Mouse (Mus musculus) embryonic facial prominence, embryonic 13.5 days (tissue): ENCODE measurements around the gene Xpo6. TPM values are rescaled to one million over a fixed set of nuclear protein-coding genes. Genes with fewer than 3 reads are reported as not detected.

Experiments used
- ATAC-seq: fragments of 200-750 bp; cut with Nextera tagmentation; 2 replicates; pipeline ENCODE4 v1.8.0; 2017; ENCODE audit warnings: low read depth; ENCODE audit not compliant: insufficient number of reproducible peaks, insufficient read depth, low FRiP score, low TSS enrichment
- H3K27ac ChIP-seq: fragments of 300-500 bp; sonication (generic); 2 replicates; pipeline ENCODE4 v1.5.1; 2015; ENCODE audit warnings: moderate library complexity, mild to moderate bottlenecking, inconsistent platforms
- H3K27me3 ChIP-seq: fragments of 300-500 bp; sonication (generic); 2 replicates; pipeline ENCODE4 v1.6.1; 2015; ENCODE audit warnings: mild to moderate bottlenecking, inconsistent platforms
- H3K36me3 ChIP-seq: fragments of 300-500 bp; sonication (generic); 2 replicates; pipeline ENCODE4 v1.6.1; 2015; ENCODE audit warnings: mild to moderate bottlenecking, inconsistent platforms
- H3K4me1 ChIP-seq: fragments of 300-500 bp; sonication (generic); 2 replicates; pipeline ENCODE4 v1.6.1; 2015; ENCODE audit warnings: inconsistent platforms
- H3K4me2 ChIP-seq: fragments of 300-500 bp; sonication (generic); 2 replicates; pipeline ENCODE4 v1.6.1; 2015; ENCODE audit warnings: moderate library complexity, mild to moderate bottlenecking, inconsistent platforms
- H3K4me3 ChIP-seq: fragments of 300-500 bp; sonication (generic); 2 replicates; pipeline ENCODE4 v1.5.1; 2015; ENCODE audit warnings: mild to moderate bottlenecking, inconsistent platforms
- H3K9ac ChIP-seq: fragments of 300-500 bp; sonication (generic); 2 replicates; pipeline ENCODE4 v1.6.1; 2015; ENCODE audit warnings: mild to moderate bottlenecking, inconsistent platforms
- H3K9me3 ChIP-seq: fragments of 300-500 bp; sonication (generic); 2 replicates; pipeline ENCODE4 v1.6.1; 2016; ENCODE audit warnings: inconsistent platforms
- WGBS: fragments of 180-500 bp; shearing (Covaris S2); methylation state at CpG from one replicate; pipeline ENCODE4 v1.1.7; 2015; ENCODE audit warnings: mixed read lengths; 5-methylcytosine and 5-hydroxymethylcytosine counted together
- polyA plus RNA-seq: library from polyadenylated mRNA; unstranded; fragments of >200 nt; fragmentation: Nextera tagmentation; extraction: Ambion mirVana; gene quantifications from 2 replicates; pipeline ENCODE4 v1.2.1, GENCODE M21; 2015

Xpo6 gene
- polyA plus RNA-seq, 1 experiment from 2014 or later, result 60.5 TPM

DNA sequence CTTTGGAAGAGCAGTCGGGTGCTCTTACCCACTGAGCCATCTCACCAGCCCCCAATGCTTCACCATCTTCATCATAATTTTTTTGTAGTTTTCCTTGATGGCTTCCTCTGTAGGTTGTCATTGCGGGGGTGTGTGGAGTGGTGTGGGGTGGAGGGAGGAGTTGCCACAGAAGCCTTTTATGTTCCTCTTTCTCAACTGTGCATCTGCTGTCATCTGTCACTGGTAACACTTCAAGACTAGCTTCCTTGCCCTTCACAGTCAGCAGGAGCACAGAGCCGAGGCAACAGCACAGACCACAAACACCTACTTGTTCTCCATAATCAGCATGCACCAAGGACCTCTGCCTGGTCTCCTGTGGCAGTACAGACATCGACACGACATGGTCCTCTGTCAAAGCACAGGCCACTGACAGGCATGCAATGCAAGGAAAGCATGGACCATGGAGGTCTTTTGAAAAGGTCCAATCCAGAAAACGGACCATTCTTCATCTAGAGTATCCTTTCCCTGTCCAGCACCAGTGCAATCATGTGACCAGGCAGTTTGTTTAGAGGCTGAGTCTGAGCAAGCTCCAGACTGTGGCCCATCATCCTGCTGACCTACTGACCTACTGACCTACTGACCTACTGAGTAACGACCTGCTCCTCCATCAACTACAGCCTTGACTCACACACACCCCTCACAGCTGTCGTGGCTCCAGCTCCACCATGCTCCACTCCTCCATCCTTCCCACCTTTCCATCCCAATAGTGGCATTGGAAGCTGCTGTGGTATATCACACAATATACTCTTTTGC is 30.3 kb upstream of the Xpo6 start:
- 66% methylated on average over 8 of the region's 8 CpGs for WGBS
- Histone ChIP-seq H3K9ac (no peak overlapping the region), H3K4me2 (no peak overlapping the region), H3K9me3 (no peaks in the 10 kb centered on the region), H3K4me3 (no peak overlapping the region), H3K36me3 (no peaks in the 10 kb centered on the region), H3K27me3 (no peaks in the 10 kb centered on the region), H3K27ac (no peak overlapping the region), H3K4me1 (no peaks in the 10 kb centered on the region)
- no peak for ATAC-seq

- Histone ChIP-seq H3K4me2 (no peak overlapping the region), H3K36me3 (no peaks in the 10 kb centered on the region), H3K9ac (no peak overlapping the region), H3K4me3 (no peak overlapping the region), H3K4me1 (no peaks in the 10 kb centered on the region), H3K9me3 (no peaks in the 10 kb centered on the region), H3K27ac (no peak overlapping the region), H3K27me3 (no peaks in the 10 kb centered on the region)
- WGBS, result 16% methylated on average over 5 of the region's 5 CpGs
- no peak for ATAC-seq
Observed at GRCm38 (mm10) chr7:126226136-126226535, 25.8 kb upstream of the Xpo6 start.

DNA sequence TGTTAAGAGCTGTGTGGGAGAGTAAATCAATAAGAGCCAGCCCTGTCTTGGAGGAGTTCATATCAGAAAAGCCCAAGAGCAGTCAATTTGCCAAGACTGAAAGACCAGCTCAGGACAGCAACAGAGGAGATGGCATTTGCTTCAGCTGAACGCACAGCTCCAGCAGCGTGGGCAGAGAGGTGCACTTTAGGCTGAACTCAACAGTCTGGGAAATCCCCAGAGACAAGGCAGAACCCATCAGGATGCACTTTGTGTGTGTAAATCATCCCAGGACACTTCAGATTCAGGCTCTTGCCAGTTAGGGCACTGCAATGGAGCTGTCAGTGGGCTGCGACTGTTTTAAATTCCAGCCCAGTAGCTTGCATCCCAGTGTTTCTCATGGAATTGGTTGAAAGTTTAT is 22.5 kb upstream of the Xpo6 start:
- no peak overlapping the region for H3K4me3 ChIP-seq
- H3K36me3 ChIP-seq, result no peaks in the 10 kb centered on the region
- H3K4me1 ChIP-seq, result no peaks in the 10 kb centered on the region

GRCm38 (mm10) chr7:126220611-126221010 is 20.3 kb upstream of the Xpo6 start:
- Histone ChIP-seq H3K27me3 (no peaks in the 10 kb centered on the region), H3K27ac (no peak overlapping the region)

More for the DNA sequence above, 22.5 kb upstream of the Xpo6 start:
- WGBS, result 75% methylated on average over 3 of the region's 3 CpGs
- Histone ChIP-seq H3K27me3 (no peaks in the 10 kb centered on the region), H3K27ac (no peak overlapping the region), H3K9me3 (no peaks in the 10 kb centered on the region), H3K9ac (no peak overlapping the region), H3K4me2 (no peak overlapping the region)
- no peak for ATAC-seq

GRCm38 (mm10) chr7:126218311-126218710 is 18.0 kb upstream of the Xpo6 start:
- 63% methylated on average over 1 of the region's 1 CpGs for WGBS
- Histone ChIP-seq H3K4me2 (no peak overlapping the region), H3K4me1 (no peaks in the 10 kb centered on the region), H3K9me3 (no peaks in the 10 kb centered on the region), H3K4me3 (no peak overlapping the region), H3K36me3 (no peaks in the 10 kb centered on the region), H3K27me3 (no peaks in the 10 kb centered on the region), H3K27ac (no peak overlapping the region), H3K9ac (no peak overlapping the region)
- no peak for ATAC-seq

More at GRCm38 (mm10) chr7:126220611-126221010, 20.3 kb upstream of the Xpo6 start:
- WGBS, result 32% methylated on average over 1 of the region's 1 CpGs
- no peak overlapping the region for H3K4me2 ChIP-seq
- H3K4me3 ChIP-seq, result no peak overlapping the region
- H3K9ac ChIP-seq, result no peak overlapping the region
- no peaks in the 10 kb centered on the region for H3K9me3 ChIP-seq
- H3K4me1 ChIP-seq, result no peaks in the 10 kb centered on the region
- ATAC-seq, result no peak
- H3K36me3 ChIP-seq, result no peaks in the 10 kb centered on the region

DNA sequence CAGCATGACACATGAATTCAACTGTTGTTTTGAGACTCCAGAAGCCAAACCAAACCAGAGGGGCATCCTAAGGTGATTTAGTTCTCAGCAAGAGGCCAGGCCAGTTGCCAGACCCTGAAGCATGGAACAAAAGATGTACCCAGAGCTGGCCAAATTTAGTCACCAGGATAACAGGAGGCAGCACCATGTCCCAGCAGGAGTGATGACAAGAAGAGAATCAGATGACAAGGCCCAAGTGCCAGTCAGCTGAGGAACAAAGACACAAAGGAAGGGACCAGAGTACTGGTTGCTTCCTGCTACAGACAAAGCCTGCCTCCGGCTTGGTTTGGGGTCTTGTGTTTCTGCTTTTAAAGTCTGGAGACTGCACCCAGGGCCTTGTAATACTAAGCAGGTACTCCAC is 16.6 kb upstream of the Xpo6 start:
- WGBS, result 44% methylated on average over 1 of the region's 1 CpGs

GRCm38 (mm10) chr7:126210856-126211255 is 10.6 kb upstream of the Xpo6 start:
- 88% methylated on average over 5 of the region's 5 CpGs for WGBS
- ATAC-seq, result no peak
- Histone ChIP-seq H3K4me1 (no peaks in the 10 kb centered on the region), H3K9me3 (no peaks in the 10 kb centered on the region), H3K27me3 (no peaks in the 10 kb centered on the region), H3K4me3 (no peak overlapping the region), H3K4me2 (no peak overlapping the region), H3K9ac (no peak overlapping the region), H3K36me3 (no peaks in the 10 kb centered on the region), H3K27ac (no peak overlapping the region)

More for the DNA sequence above, 16.6 kb upstream of the Xpo6 start:
- no peak for ATAC-seq
- no peaks in the 10 kb centered on the region for H3K4me1 ChIP-seq
- H3K27me3 ChIP-seq, result no peaks in the 10 kb centered on the region
- no peaks in the 10 kb centered on the region for H3K36me3 ChIP-seq
- H3K27ac ChIP-seq, result no peak overlapping the region
- H3K4me3 ChIP-seq, result no peak overlapping the region
- H3K9ac ChIP-seq, result no peak overlapping the region
- no peaks in the 10 kb centered on the region for H3K9me3 ChIP-seq
- H3K4me2 ChIP-seq, result no peak overlapping the region

DNA sequence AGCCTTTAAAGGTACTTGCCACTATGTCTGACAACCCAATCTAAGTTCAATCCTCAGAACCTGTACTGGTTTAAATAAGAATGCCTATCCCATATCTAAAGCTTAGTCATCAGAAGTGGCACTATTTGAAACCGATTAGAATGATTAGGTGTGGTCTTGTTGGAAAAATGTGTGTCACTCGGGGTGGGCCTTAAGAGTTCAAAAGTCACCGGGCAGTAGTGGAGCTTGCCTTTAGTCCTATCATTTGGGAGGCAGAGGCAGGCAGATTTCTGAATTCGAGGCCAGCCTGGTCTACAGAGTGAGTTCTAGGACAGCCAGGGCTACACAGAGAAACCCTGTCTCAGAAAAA is 670 bp upstream of the Xpo6 start:
- H3K4me3 ChIP-seq, result peak overlapping the region; percentile 96
- no peaks in the 10 kb centered on the region for H3K27me3 ChIP-seq
- no peak overlapping the region for H3K27ac ChIP-seq
- H3K9ac ChIP-seq, result no peak overlapping the region
- no peak for ATAC-seq
- no peaks in the 10 kb centered on the region for H3K36me3 ChIP-seq
- H3K4me1 ChIP-seq, result peaks cover 16% of the 10 kb centered on the region
- WGBS, result 93% methylated on average over 4 of the region's 4 CpGs
- no peaks in the 10 kb centered on the region for H3K9me3 ChIP-seq
- peak overlapping the region; percentile 83 for H3K4me2 ChIP-seq

- H3K9ac ChIP-seq, result peak overlapping the region; percentile 97
- no peaks in the 10 kb centered on the region for H3K9me3 ChIP-seq
- no peaks in the 10 kb centered on the region for H3K27me3 ChIP-seq
- peak overlapping the region; percentile 88 for H3K27ac ChIP-seq
- peak overlapping the region; percentile 83 for H3K4me2 ChIP-seq
- H3K4me3 ChIP-seq, result peak overlapping the region; percentile 96
- H3K36me3 ChIP-seq, result no peaks in the 10 kb centered on the region
- peak; percentile 71 for ATAC-seq
- H3K4me1 ChIP-seq, result peaks cover 16% of the 10 kb centered on the region
- WGBS, result under 1% methylated on average over 27 of the region's 27 CpGs
Observed at GRCm38 (mm10) chr7:126199691-126200102, 604 bp downstream of the Xpo6 start.

- 13% methylated on average over 1 of the region's 1 CpGs for WGBS
- H3K27ac ChIP-seq, result no peak overlapping the region
- peak overlapping the region; percentile 97 for H3K9ac ChIP-seq
- H3K9me3 ChIP-seq, result no peaks in the 10 kb centered on the region
- peak overlapping the region; percentile 83 for H3K4me2 ChIP-seq
- no peaks in the 10 kb centered on the region for H3K27me3 ChIP-seq
- no peaks in the 10 kb centered on the region for H3K36me3 ChIP-seq
- peak overlapping the region; percentile 96 for H3K4me3 ChIP-seq
- peaks cover 16% of the 10 kb centered on the region for H3K4me1 ChIP-seq
- no peak for ATAC-seq
Observed at GRCm38 (mm10) chr7:126198926-126199325, 1.4 kb downstream of the Xpo6 start.

DNA sequence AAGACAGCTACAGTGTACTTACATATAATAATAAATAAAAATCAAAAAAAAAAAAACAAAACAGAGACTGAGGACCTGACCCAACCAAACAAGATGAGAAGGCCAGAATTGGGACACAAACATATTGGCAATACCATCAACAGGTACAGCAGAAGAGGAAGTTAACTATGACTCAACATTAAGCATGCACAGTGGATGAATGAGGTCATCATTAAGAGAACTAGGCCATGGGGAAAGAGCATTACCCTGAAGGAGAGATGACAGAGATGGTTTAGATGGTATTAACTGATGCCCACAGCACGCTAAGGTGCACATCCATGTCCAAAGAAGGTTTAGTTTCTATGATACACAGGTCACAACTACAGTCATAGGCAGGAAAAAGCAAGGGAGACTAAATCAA is 6.1 kb downstream of the Xpo6 start:
- Histone ChIP-seq H3K4me3 (no peak overlapping the region), H3K4me2 (no peak overlapping the region), H3K4me1 (peaks cover 14% of the 10 kb centered on the region), H3K27ac (no peak overlapping the region), H3K9ac (no peak overlapping the region), H3K27me3 (no peaks in the 10 kb centered on the region), H3K9me3 (no peaks in the 10 kb centered on the region), H3K36me3 (peaks cover 9% of the 10 kb centered on the region)
- 91% methylated on average over 1 of the region's 1 CpGs for WGBS
- no peak for ATAC-seq

DNA sequence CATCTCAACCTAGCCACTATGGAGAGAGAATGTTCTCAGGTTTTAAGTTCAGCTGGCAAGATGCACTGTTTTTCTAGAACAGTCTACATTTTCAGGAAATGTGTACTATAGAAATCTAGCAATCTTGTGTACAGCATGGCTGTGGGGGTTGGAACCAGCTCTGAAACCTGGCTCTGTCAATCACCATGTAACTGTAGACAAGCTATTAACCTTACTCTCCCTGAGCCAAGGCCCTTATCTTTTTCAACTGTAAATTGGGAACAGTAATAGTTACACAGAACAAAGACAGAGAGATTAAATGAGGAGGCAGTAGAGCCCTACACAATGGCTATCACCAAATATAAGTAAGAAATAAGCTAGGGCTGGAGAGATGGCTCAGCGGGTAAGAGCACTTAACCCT is 8.8 kb downstream of the Xpo6 start:
- no peak overlapping the region for H3K27ac ChIP-seq
- no peak overlapping the region for H3K9ac ChIP-seq
- H3K36me3 ChIP-seq, result peaks cover 11% of the 10 kb centered on the region
- no peaks in the 10 kb centered on the region for H3K9me3 ChIP-seq
- H3K4me3 ChIP-seq, result no peak overlapping the region
- WGBS, result 98% methylated on average over 1 of the region's 1 CpGs
- no peaks in the 10 kb centered on the region for H3K27me3 ChIP-seq
- H3K4me1 ChIP-seq, result no peaks in the 10 kb centered on the region
- no peak overlapping the region for H3K4me2 ChIP-seq
- no peak for ATAC-seq
